Mouse (Mus musculus): Measurements from ENCODE around the gene Stx2. TPM values are rescaled to one million over a fixed set of nuclear protein-coding genes. Genes with fewer than 3 reads are reported as not detected.

The Stx2 gene
- total RNA-seq, 1 experiment from 2014 or later, result 27.1 TPM

- peak; percentile 49 for DNase-seq
Measured at GRCm38 (mm10) chr5:128953278-128954070, 54.9 kb downstream of the Stx2 start, which contains the start of gene Rimbp2. TSS of gene Rimbp2 (minus strand) at chr5:128953486.

GRCm38 (mm10) chr5:128952291-128953195 is 55.8 kb downstream of the Stx2 start:
- no peak for DNase-seq

- no peak for DNase-seq
Measured at GRCm38 (mm10) chr5:128951472-128951871, 56.9 kb downstream of the Stx2 start.

GRCm38 (mm10) chr5:128947093-128947492 is 61.3 kb downstream of the Stx2 start:
- DNase-seq, result peak; percentile 65

- DNase-seq, result no peak
Measured at GRCm38 (mm10) chr5:128940436-128940835, 67.9 kb downstream of the Stx2 start.

- peak; percentile 17 for DNase-seq
Measured at GRCm38 (mm10) chr5:128935359-128935899, 72.9 kb downstream of the Stx2 start.

Other genes with a start within 250 kb of the Stx2 start
- gene Rimbp2, start 55.1 kb downstream of the Stx2 start, total RNA-seq (2021), result 5.7 and 6.0 TPM in 2 replicates
- 212 and 219 TPM in 2 replicates for gene Ran, start 11.5 kb upstream of the Stx2 start, total RNA-seq (2021)
- gene Adgrd1, start 88.2 kb upstream of the Stx2 start, total RNA-seq (2021), result 4.9 and 5.0 TPM in 2 replicates

All from adrenal gland, postnatal 14 days (tissue).